Mouse (Mus musculus): ENCODE data around the gene Sox13. TPM values are rescaled to one million over a fixed set of nuclear protein-coding genes. Genes with fewer than 3 reads are reported as not detected.

Sox13 gene
- polyA plus RNA-seq, 1 experiment from 2014 or later, result 12.3 TPM

GRCm38 (mm10) chr1:133460996-133461395, 36.8 kb upstream of the Sox13 start:
- H3K4me2 ChIP-seq (ENCODE audit: low read length), result no peak overlapping the region

GRCm38 (mm10) chr1:133456097-133456496, 31.9 kb upstream of the Sox13 start:
- Histone ChIP-seq H3K4me1 (replicated peaks; ENCODE audit: control insufficient read depth, insufficient read depth, low read length) (0 out of 2 replicates have a peak, but pooled peaks cover 4% of the 10 kb centered on the region), H3K4me2 (ENCODE audit: low read length) (no peak overlapping the region), H3K9me3 (ENCODE audit: control insufficient read depth, low read length) (no peaks in the 10 kb centered on the region), H3K27me3 (replicated peaks; ENCODE audit: control insufficient read depth, insufficient read depth, low read length) (no peaks in the 10 kb centered on the region), H3K4me3 (ENCODE audit: low read depth, low read length) (no peak overlapping the region), H3K27ac (ENCODE audit: low read depth) (no peak overlapping the region), H3K36me3 (ENCODE audit: control insufficient read depth, insufficient read depth, low read length) (no peaks in the 10 kb centered on the region), H3K9ac (ENCODE audit: low read length) (no peak overlapping the region)
- ATAC-seq (replicated peaks; ENCODE audit: low FRiP score, low TSS enrichment, low read depth), result no peak
- DNase-seq (ENCODE audit: low spot score), result no peak
- 58% methylated on average over 2 of the region's 2 CpGs for WGBS

More at GRCm38 (mm10) chr1:133460996-133461395, 36.8 kb upstream of the Sox13 start:
- H3K36me3 ChIP-seq (ENCODE audit: control insufficient read depth, insufficient read depth, low read length), result no peaks in the 10 kb centered on the region
- no peak for DNase-seq (ENCODE audit: low spot score)
- no peaks in the 10 kb centered on the region for H3K4me1 ChIP-seq (replicated peaks; ENCODE audit: control insufficient read depth, insufficient read depth, low read length)
- ATAC-seq (replicated peaks; ENCODE audit: low FRiP score, low TSS enrichment, low read depth), result no peak
- H3K9ac ChIP-seq (ENCODE audit: low read length), result no peak overlapping the region
- no peaks in the 10 kb centered on the region for H3K9me3 ChIP-seq (ENCODE audit: control insufficient read depth, low read length)
- no peak overlapping the region for H3K4me3 ChIP-seq (ENCODE audit: low read depth, low read length)
- no peaks in the 10 kb centered on the region for H3K27me3 ChIP-seq (replicated peaks; ENCODE audit: control insufficient read depth, insufficient read depth, low read length)
- no peak overlapping the region for H3K27ac ChIP-seq (ENCODE audit: low read depth)

- H3K27ac ChIP-seq (ENCODE audit: low read depth), result peak overlapping the region; percentile 39; the same call in 1 of the 2 replicates
- WGBS, result 39% methylated on average over 10 of the region's 10 CpGs
- H3K9me3 ChIP-seq (ENCODE audit: control insufficient read depth, low read length), result no peaks in the 10 kb centered on the region
- DNase-seq (ENCODE audit: low spot score), result peak; percentile 76
- H3K4me2 ChIP-seq (ENCODE audit: low read length), result no peak overlapping the region
- no peaks in the 10 kb centered on the region for H3K36me3 ChIP-seq (ENCODE audit: control insufficient read depth, insufficient read depth, low read length)
- H3K4me1 ChIP-seq (replicated peaks; ENCODE audit: control insufficient read depth, insufficient read depth, low read length), result peaks cover 4% of the 10 kb centered on the region; the same call in 1 of the 2 replicates
- H3K4me3 ChIP-seq (ENCODE audit: low read depth, low read length), result no peak overlapping the region
- H3K27me3 ChIP-seq (replicated peaks; ENCODE audit: control insufficient read depth, insufficient read depth, low read length), result no peaks in the 10 kb centered on the region
- ATAC-seq (replicated peaks; ENCODE audit: low FRiP score, low TSS enrichment, low read depth), result peak; percentile 68
- H3K9ac ChIP-seq (ENCODE audit: low read length), result no peak overlapping the region
Observed at GRCm38 (mm10) chr1:133452564-133453165, 28.5 kb upstream of the Sox13 start.

DNA sequence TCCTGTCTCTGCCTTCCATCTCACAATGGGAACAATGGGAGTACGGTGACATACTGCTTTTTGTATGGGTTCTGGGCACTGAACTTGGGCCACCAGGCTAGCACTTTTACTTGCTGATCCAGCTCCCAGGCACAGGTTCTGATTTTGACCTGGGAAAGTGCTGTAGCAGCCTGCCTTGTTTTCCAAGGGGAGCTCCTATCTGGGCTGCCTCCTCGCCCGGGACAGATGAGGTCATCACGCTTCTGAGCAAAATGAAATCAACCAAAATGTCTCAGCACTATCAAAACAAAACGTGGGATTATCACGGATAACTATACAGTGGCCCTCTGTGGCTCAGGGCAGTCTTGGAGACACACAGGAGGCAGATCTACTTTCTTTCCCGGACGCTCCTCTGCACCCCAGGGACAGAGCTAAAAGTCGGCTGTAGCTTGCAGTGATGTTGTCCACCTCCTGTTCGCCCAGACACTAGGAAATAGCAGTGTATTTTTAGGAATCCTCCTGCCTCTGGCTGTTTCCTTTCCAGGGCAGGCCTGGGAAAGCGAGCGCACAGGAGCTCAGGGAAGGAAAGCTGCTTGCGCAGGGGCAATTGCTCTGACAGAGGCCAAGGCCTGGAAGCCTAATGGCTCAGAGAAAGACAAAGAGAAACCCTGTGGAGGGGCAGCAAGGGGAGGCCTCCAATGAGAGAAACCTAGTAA, 27.8 kb upstream of the Sox13 start:
- WGBS, result 47% methylated on average over 13 of the region's 13 CpGs
- H3K4me2 ChIP-seq (ENCODE audit: low read length), result no peak overlapping the region
- H3K9ac ChIP-seq (ENCODE audit: low read length), result no peak overlapping the region

DNA sequence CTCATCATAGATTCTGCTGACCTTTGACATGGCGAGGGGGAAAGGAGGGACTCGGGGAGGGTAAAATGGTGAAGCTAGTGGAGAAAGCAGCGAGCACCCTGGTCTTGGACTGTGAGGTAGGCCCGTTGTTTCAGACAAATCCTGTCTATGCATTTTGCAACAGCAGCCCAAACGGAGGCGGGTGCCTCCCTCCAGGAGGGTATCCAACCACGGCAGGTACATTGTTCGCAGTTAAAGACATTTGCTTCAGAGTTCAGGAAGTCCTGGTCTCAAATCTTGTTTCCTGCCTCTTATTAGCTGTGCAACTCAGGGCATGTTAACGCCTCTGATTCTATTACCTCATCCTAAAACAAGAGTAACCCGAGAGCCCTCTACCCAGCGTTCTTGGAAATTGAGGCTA, 26.8 kb upstream of the Sox13 start:
- H3K36me3 ChIP-seq (ENCODE audit: control insufficient read depth, insufficient read depth, low read length), result no peaks in the 10 kb centered on the region
- DNase-seq (ENCODE audit: low spot score) (no peak), ATAC-seq (replicated peaks; ENCODE audit: low FRiP score, low TSS enrichment, low read depth) (no peak)
- H3K27ac ChIP-seq (ENCODE audit: low read depth), result no peak overlapping the region
- H3K4me1 ChIP-seq (replicated peaks; ENCODE audit: control insufficient read depth, insufficient read depth, low read length), result peaks cover 4% of the 10 kb centered on the region; the same call in 1 of the 2 replicates
- H3K9ac ChIP-seq (ENCODE audit: low read length), result no peak overlapping the region
- no peaks in the 10 kb centered on the region for H3K9me3 ChIP-seq (ENCODE audit: control insufficient read depth, low read length)
- H3K4me2 ChIP-seq (ENCODE audit: low read length), result no peak overlapping the region
- no peaks in the 10 kb centered on the region for H3K27me3 ChIP-seq (replicated peaks; ENCODE audit: control insufficient read depth, insufficient read depth, low read length)
- H3K4me3 ChIP-seq (ENCODE audit: low read depth, low read length), result no peak overlapping the region
- WGBS, result 78% methylated on average over 11 of the region's 11 CpGs

More for the DNA sequence above, 27.8 kb upstream of the Sox13 start:
- Histone ChIP-seq H3K9me3 (ENCODE audit: control insufficient read depth, low read length) (no peaks in the 10 kb centered on the region), H3K27me3 (replicated peaks; ENCODE audit: control insufficient read depth, insufficient read depth, low read length) (no peaks in the 10 kb centered on the region), H3K36me3 (ENCODE audit: control insufficient read depth, insufficient read depth, low read length) (no peaks in the 10 kb centered on the region), H3K27ac (ENCODE audit: low read depth) (peak overlapping the region; percentile 39; the same call in 1 of the 2 replicates), H3K4me1 (replicated peaks; ENCODE audit: control insufficient read depth, insufficient read depth, low read length) (peaks cover 4% of the 10 kb centered on the region; the same call in 1 of the 2 replicates), H3K4me3 (ENCODE audit: low read depth, low read length) (no peak overlapping the region)
- ATAC-seq (replicated peaks; ENCODE audit: low FRiP score, low TSS enrichment, low read depth), result peak; percentile 33; the same call in 1 of the 2 replicates
- DNase-seq (ENCODE audit: low spot score), result no peak

GRCm38 (mm10) chr1:133448351-133448931, 24.3 kb upstream of the Sox13 start:
- H3K27ac ChIP-seq (ENCODE audit: low read depth), result peak overlapping the region; percentile 40
- H3K9ac ChIP-seq (ENCODE audit: low read length), result no peak overlapping the region
- no peaks in the 10 kb centered on the region for H3K36me3 ChIP-seq (ENCODE audit: control insufficient read depth, insufficient read depth, low read length)
- DNase-seq (ENCODE audit: low spot score) (peak; percentile 62), ATAC-seq (replicated peaks; ENCODE audit: low FRiP score, low TSS enrichment, low read depth) (no peak)
- no peaks in the 10 kb centered on the region for H3K27me3 ChIP-seq (replicated peaks; ENCODE audit: control insufficient read depth, insufficient read depth, low read length)
- H3K4me3 ChIP-seq (ENCODE audit: low read depth, low read length), result no peak overlapping the region
- H3K4me2 ChIP-seq (ENCODE audit: low read length), result no peak overlapping the region
- peaks cover 4% of the 10 kb centered on the region; the same call in 1 of the 2 replicates for H3K4me1 ChIP-seq (replicated peaks; ENCODE audit: control insufficient read depth, insufficient read depth, low read length)
- H3K9me3 ChIP-seq (ENCODE audit: control insufficient read depth, low read length), result no peaks in the 10 kb centered on the region
- WGBS, result 33% methylated on average over 14 of the region's 14 CpGs

GRCm38 (mm10) chr1:133446291-133446690, 22.1 kb upstream of the Sox13 start:
- H3K27ac ChIP-seq (ENCODE audit: low read depth), result no peak overlapping the region
- WGBS, result 94% methylated on average over 4 of the region's 4 CpGs
- no peak overlapping the region for H3K4me2 ChIP-seq (ENCODE audit: low read length)
- H3K9me3 ChIP-seq (ENCODE audit: control insufficient read depth, low read length), result 0 out of 2 replicates have a peak, but pooled peaks cover 3% of the 10 kb centered on the region
- ATAC-seq (replicated peaks; ENCODE audit: low FRiP score, low TSS enrichment, low read depth) (no peak), DNase-seq (ENCODE audit: low spot score) (no peak)
- no peak overlapping the region for H3K9ac ChIP-seq (ENCODE audit: low read length)
- H3K27me3 ChIP-seq (replicated peaks; ENCODE audit: control insufficient read depth, insufficient read depth, low read length), result no peaks in the 10 kb centered on the region
- peaks cover 1% of the 10 kb centered on the region; the same call in 1 of the 2 replicates for H3K4me1 ChIP-seq (replicated peaks; ENCODE audit: control insufficient read depth, insufficient read depth, low read length)
- no peaks in the 10 kb centered on the region for H3K36me3 ChIP-seq (ENCODE audit: control insufficient read depth, insufficient read depth, low read length)
- H3K4me3 ChIP-seq (ENCODE audit: low read depth, low read length), result no peak overlapping the region

DNA sequence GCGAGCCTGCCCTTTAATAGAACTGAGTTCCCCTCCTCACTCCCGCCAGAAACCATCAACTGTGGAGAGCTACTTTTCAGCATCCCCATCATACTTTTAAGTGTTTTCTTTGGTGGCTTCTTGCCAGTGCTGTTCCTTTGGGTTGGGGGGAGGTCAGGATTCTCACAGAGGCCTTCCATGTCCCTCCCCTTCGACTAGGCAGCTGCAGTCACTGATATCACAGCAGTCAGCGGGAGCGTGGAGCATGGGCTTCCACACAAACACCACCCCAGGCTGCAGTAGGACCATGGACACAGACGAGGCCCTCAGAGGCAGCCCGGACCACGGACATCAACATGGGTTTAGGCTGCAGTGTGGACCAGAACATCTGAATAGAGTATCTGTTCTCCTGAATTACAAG, 20.1 kb upstream of the Sox13 start:
- DNase-seq (ENCODE audit: low spot score) (no peak), ATAC-seq (replicated peaks; ENCODE audit: low FRiP score, low TSS enrichment, low read depth) (no peak)
- Histone ChIP-seq H3K4me3 (ENCODE audit: low read depth, low read length) (no peak overlapping the region), H3K4me1 (replicated peaks; ENCODE audit: control insufficient read depth, insufficient read depth, low read length) (no peaks in the 10 kb centered on the region; the same call in 1 of the 2 replicates), H3K27me3 (replicated peaks; ENCODE audit: control insufficient read depth, insufficient read depth, low read length) (no peaks in the 10 kb centered on the region), H3K9ac (ENCODE audit: low read length) (no peak overlapping the region), H3K4me2 (ENCODE audit: low read length) (no peak overlapping the region), H3K9me3 (ENCODE audit: control insufficient read depth, low read length) (0 out of 2 replicates have a peak, but pooled peaks cover 3% of the 10 kb centered on the region), H3K27ac (ENCODE audit: low read depth) (no peak overlapping the region), H3K36me3 (ENCODE audit: control insufficient read depth, insufficient read depth, low read length) (no peaks in the 10 kb centered on the region)
- WGBS, result 80% methylated on average over 8 of the region's 8 CpGs
